Mouse (Mus musculus): ENCODE results near the gene Ints1. TPM values are rescaled to one million over a fixed set of nuclear protein-coding genes. Genes with fewer than 3 reads are reported as not detected.

Ints1 gene
- 23.0 and 23.7 TPM in 2 replicates for polyA plus RNA-seq (2015; fragmentation: Nextera tagmentation; extraction: Ambion mirVana)

DNA sequence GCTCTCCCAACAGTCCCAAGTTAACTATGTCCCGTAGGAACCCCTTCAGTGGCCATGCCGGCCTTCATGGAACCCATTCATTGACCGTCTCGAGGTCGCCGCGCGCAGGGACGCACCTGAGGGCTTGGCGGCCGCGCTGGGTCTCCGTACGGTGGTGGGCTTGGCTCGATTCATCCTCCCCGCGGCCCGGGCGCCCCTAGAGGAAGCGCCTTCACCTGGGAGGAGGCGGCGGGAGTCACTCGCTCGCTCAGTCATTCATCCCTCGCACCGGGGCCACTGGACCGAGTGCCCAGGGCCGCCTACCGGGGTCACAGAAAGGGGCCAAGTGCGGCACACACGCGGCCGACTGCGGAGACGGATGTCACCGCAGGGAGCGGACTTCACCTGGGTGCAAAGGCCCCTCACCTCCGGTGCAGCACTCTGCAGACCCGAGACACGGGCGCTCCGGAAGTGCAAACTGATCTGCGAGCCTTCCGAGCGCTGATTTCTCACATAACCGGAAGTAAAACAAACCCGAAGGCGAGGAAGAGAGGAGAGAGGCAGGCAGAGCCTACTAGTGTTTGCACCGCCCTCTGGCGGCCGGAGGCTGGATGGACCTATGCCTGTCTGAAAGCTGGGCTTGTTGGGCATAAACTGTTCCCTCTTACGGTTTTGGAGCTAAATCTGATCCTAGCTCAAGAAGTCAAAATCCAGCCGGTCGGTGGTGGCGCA lies at the start of gene Ints1:
Gene Ints1 (minus strand): TSS at position 459 of the 711 bp plus-strand sequence.
- Histone ChIP-seq H3K36me3 (peaks cover 36% of the 10 kb centered on the region), H3K27ac (replicated peaks) (no peak within 1 kb of the TSS), H3K9ac (peak within 1 kb of the TSS; percentile 85), H3K4me3 (replicated peaks) (peak within 1 kb of the TSS; percentile 99), H3K4me1 (peaks cover 17% of the 10 kb centered on the region), H3K9me3 (replicated peaks) (no peaks in the 10 kb centered on the region), H3K27me3 (no peaks in the 10 kb centered on the region), H3K4me2 (replicated peaks) (peak within 1 kb of the TSS; percentile 80)
- peak; percentile 86 for ATAC-seq (ENCODE audit: insufficient number of reproducible peaks, low FRiP score, low TSS enrichment, low read depth)
- WGBS: under 1% methylated on average over 55 of the region's 55 CpGs

DNA sequence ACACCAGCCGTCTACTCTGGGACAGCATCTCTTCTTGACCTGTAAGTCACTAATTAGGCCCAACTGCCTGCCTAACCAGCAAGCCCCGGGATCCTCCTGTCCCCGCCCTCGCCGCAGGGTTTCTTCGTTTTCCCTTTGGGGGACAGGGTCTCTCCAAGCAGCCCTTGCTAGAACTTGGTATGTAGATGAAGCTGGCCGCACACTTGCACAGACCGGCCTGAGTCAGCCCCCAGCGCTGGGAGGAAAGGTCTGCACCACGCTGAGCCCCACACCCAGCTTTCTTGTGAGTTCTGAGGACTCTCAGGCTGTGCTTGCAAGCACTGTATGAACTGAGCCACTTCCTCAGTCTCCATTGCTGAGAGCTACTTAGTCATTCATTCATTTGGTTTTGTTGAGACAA lies 49.1 kb upstream of the Ints1 start:
- Histone ChIP-seq H3K9me3 (replicated peaks) (no peaks in the 10 kb centered on the region), H3K4me2 (replicated peaks) (no peak overlapping the region), H3K4me3 (replicated peaks) (no peak overlapping the region), H3K4me1 (peaks cover 12% of the 10 kb centered on the region), H3K9ac (no peak overlapping the region), H3K27me3 (no peaks in the 10 kb centered on the region), H3K36me3 (peaks cover 28% of the 10 kb centered on the region), H3K27ac (replicated peaks) (no peak overlapping the region)
- no peak for ATAC-seq (ENCODE audit: insufficient number of reproducible peaks, low FRiP score, low TSS enrichment, low read depth)
- 88% methylated on average over 10 of the region's 10 CpGs for WGBS

GRCm38 (mm10) chr5:139821466-139822459 lies 46.3 kb upstream of the Ints1 start:
- no peak overlapping the region for H3K4me3 ChIP-seq (replicated peaks)
- no peak overlapping the region for H3K4me2 ChIP-seq (replicated peaks)
- WGBS: 63% methylated on average over 12 of the region's 12 CpGs
- H3K9me3 ChIP-seq (replicated peaks): no peaks in the 10 kb centered on the region
- no peaks in the 10 kb centered on the region for H3K27me3 ChIP-seq
- ATAC-seq (ENCODE audit: insufficient number of reproducible peaks, low FRiP score, low TSS enrichment, low read depth): no peak
- H3K9ac ChIP-seq: no peak overlapping the region
- peaks cover 12% of the 10 kb centered on the region for H3K4me1 ChIP-seq
- H3K36me3 ChIP-seq: peaks cover 28% of the 10 kb centered on the region
- H3K27ac ChIP-seq (replicated peaks): peak overlapping the region; percentile 41; the same call in 1 of the 2 replicates

DNA sequence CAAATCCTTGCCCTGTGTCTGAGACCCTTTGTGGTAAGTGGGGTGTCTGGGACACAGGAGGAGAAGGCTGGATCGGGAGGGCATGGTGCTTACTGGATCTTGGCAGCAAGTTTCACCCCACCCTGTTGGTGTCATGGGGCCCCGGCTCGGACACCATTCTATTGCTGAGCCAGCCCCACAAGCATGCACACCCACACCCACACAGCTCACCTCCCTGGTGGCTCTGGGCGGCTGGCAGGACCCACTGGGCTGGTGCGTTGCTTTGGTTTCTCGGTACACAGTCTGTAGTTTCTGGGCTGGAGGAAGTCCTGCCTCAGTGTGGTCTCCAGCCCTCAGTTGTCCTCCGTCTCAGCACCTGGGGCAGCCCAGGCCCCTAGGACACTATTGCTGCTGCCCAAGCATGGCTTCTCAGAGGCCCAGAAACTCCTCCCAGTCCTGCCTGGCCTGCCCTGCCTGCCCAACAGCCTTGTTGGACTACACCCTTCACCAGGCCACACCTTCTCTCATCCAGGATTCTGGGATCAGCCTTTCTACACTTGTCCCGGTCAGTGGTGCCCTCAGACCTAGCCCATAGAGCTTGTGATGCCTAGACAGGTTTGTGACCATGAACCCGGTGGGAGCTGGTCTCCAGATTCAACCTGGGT lies 44.2 kb upstream of the Ints1 start, which contains the start of gene Tmem184a:
Gene Tmem184a (minus strand): TSS at position 380 of the 644 bp plus-strand sequence.
- Histone ChIP-seq H3K4me1 (no peaks in the 10 kb centered on the region), H3K9me3 (replicated peaks) (no peaks in the 10 kb centered on the region), H3K36me3 (peaks cover 27% of the 10 kb centered on the region), H3K9ac (no peak within 1 kb of the TSS), H3K4me3 (replicated peaks) (no peak within 1 kb of the TSS), H3K4me2 (replicated peaks) (no peak within 1 kb of the TSS), H3K27ac (replicated peaks) (peak within 1 kb of the TSS; percentile 24), H3K27me3 (0 out of 2 replicates have a peak, but pooled peaks cover 2% of the 10 kb centered on the region)
- no peak for ATAC-seq (ENCODE audit: insufficient number of reproducible peaks, low FRiP score, low TSS enrichment, low read depth)
- WGBS: 77% methylated on average over 9 of the region's 9 CpGs

DNA sequence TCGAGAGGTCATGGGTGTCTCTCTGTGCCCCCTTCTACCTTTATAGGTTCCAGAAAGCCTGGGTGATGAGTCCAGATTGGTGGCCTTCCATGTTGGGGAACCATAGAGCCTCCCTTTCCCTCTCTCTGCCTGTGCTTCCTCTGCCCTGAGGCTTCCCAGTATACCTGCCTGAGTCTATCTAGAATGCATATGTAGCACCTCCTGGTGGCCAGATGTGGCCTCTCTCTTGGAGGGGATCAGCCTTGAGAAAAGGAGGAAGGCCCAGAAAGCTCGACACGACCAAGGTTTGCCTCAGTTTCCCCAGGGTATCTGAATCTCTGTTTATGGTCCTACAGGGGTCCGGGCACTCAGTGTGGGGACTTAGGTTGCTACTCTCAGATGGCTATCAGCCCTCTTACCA lies 43.3 kb upstream of the Ints1 start:
- H3K4me3 ChIP-seq (replicated peaks): no peak overlapping the region
- H3K9ac ChIP-seq: no peak overlapping the region
- H3K4me2 ChIP-seq (replicated peaks): no peak overlapping the region
- no peak overlapping the region for H3K27ac ChIP-seq (replicated peaks)
- no peaks in the 10 kb centered on the region for H3K9me3 ChIP-seq (replicated peaks)
- 45% methylated on average over 4 of the region's 4 CpGs for WGBS
- ATAC-seq (ENCODE audit: insufficient number of reproducible peaks, low FRiP score, low TSS enrichment, low read depth): no peak
- H3K27me3 ChIP-seq: peaks cover 8% of the 10 kb centered on the region
- H3K4me1 ChIP-seq: no peaks in the 10 kb centered on the region
- peaks cover 23% of the 10 kb centered on the region for H3K36me3 ChIP-seq

GRCm38 (mm10) chr5:139818056-139818455 lies 42.6 kb upstream of the Ints1 start:
- no peak overlapping the region for H3K4me2 ChIP-seq (replicated peaks)
- no peak overlapping the region for H3K27ac ChIP-seq (replicated peaks)
- ATAC-seq (ENCODE audit: insufficient number of reproducible peaks, low FRiP score, low TSS enrichment, low read depth): no peak
- H3K36me3 ChIP-seq: peaks cover 15% of the 10 kb centered on the region
- H3K9me3 ChIP-seq (replicated peaks): no peaks in the 10 kb centered on the region
- no peak overlapping the region for H3K9ac ChIP-seq
- peaks cover 12% of the 10 kb centered on the region for H3K27me3 ChIP-seq
- WGBS: 85% methylated on average over 3 of the region's 3 CpGs
- no peaks in the 10 kb centered on the region for H3K4me1 ChIP-seq
- no peak overlapping the region for H3K4me3 ChIP-seq (replicated peaks)

- WGBS: 9% methylated on average over 1 of the region's 1 CpGs
Observed at GRCm38 (mm10) chr5:139817292-139817691, 41.8 kb upstream of the Ints1 start.

GRCm38 (mm10) chr5:139816445-139816844 lies 41.0 kb upstream of the Ints1 start:
- H3K9me3 ChIP-seq (replicated peaks): no peaks in the 10 kb centered on the region
- H3K4me2 ChIP-seq (replicated peaks): no peak overlapping the region
- no peak for ATAC-seq (ENCODE audit: insufficient number of reproducible peaks, low FRiP score, low TSS enrichment, low read depth)
- no peaks in the 10 kb centered on the region for H3K4me1 ChIP-seq
- no peak overlapping the region for H3K9ac ChIP-seq
- no peaks in the 10 kb centered on the region for H3K36me3 ChIP-seq
- H3K27me3 ChIP-seq: peaks cover 17% of the 10 kb centered on the region
- H3K4me3 ChIP-seq (replicated peaks): no peak overlapping the region
- no peak overlapping the region for H3K27ac ChIP-seq (replicated peaks)

More at GRCm38 (mm10) chr5:139817292-139817691, 41.8 kb upstream of the Ints1 start:
- Histone ChIP-seq H3K9ac (no peak overlapping the region), H3K4me3 (replicated peaks) (no peak overlapping the region), H3K9me3 (replicated peaks) (no peaks in the 10 kb centered on the region), H3K4me1 (no peaks in the 10 kb centered on the region), H3K27me3 (peaks cover 17% of the 10 kb centered on the region), H3K36me3 (peaks cover 7% of the 10 kb centered on the region), H3K4me2 (replicated peaks) (no peak overlapping the region), H3K27ac (replicated peaks) (no peak overlapping the region)
- no peak for ATAC-seq (ENCODE audit: insufficient number of reproducible peaks, low FRiP score, low TSS enrichment, low read depth)

GRCm38 (mm10) chr5:139815964-139816363 lies 40.5 kb upstream of the Ints1 start:
- Histone ChIP-seq H3K4me2 (replicated peaks) (no peak overlapping the region), H3K4me3 (replicated peaks) (no peak overlapping the region), H3K27ac (replicated peaks) (no peak overlapping the region), H3K36me3 (no peaks in the 10 kb centered on the region), H3K9me3 (replicated peaks) (no peaks in the 10 kb centered on the region), H3K4me1 (no peaks in the 10 kb centered on the region), H3K27me3 (peaks cover 17% of the 10 kb centered on the region), H3K9ac (no peak overlapping the region)
- 78% methylated on average over 6 of the region's 6 CpGs for WGBS
- no peak for ATAC-seq (ENCODE audit: insufficient number of reproducible peaks, low FRiP score, low TSS enrichment, low read depth)

- H3K4me3 ChIP-seq (replicated peaks): peak overlapping the region; percentile 22; the same call in 1 of the 2 replicates
- H3K27me3 ChIP-seq: peaks cover 17% of the 10 kb centered on the region
- H3K36me3 ChIP-seq: no peaks in the 10 kb centered on the region
- H3K4me2 ChIP-seq (replicated peaks): peak overlapping the region; percentile 27
- no peaks in the 10 kb centered on the region for H3K4me1 ChIP-seq
- peak; percentile 55 for ATAC-seq (ENCODE audit: insufficient number of reproducible peaks, low FRiP score, low TSS enrichment, low read depth)
- H3K9me3 ChIP-seq (replicated peaks): no peaks in the 10 kb centered on the region
- H3K9ac ChIP-seq: no peak overlapping the region
- H3K27ac ChIP-seq (replicated peaks): no peak overlapping the region
- 6% methylated on average over 13 of the region's 13 CpGs for whole genome bisulfite sequencing
Observed at GRCm38 (mm10) chr5:139813963-139814381, 38.5 kb upstream of the Ints1 start.

DNA sequence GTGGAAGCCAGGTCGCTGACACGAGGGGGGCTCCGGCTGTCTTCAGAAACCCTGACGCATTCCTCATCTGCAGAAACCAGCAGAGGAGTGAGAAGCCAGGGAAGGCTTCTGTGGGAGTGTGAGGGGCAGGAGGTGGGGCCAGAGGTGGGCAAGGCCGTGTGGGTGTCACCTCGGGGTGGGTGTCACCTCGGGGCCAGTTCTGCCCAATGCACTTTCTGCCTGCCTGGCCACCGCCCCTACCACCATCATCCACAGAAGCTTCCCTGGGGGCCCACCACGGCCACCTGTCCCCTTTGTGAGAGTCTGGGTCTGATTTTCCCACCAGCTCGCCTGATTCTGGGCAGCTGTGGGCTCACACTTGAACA lies 37.6 kb upstream of the Ints1 start:
- H3K36me3 ChIP-seq: no peaks in the 10 kb centered on the region
- no peaks in the 10 kb centered on the region for H3K4me1 ChIP-seq
- no peak overlapping the region for H3K27ac ChIP-seq (replicated peaks)
- whole genome bisulfite sequencing: 34% methylated on average over 10 of the region's 10 CpGs
- no peak overlapping the region for H3K9ac ChIP-seq
- H3K4me2 ChIP-seq (replicated peaks): no peak overlapping the region
- no peaks in the 10 kb centered on the region for H3K9me3 ChIP-seq (replicated peaks)
- H3K27me3 ChIP-seq: peaks cover 17% of the 10 kb centered on the region
- ATAC-seq (ENCODE audit: insufficient number of reproducible peaks, low FRiP score, low TSS enrichment, low read depth): no peak
- no peak overlapping the region for H3K4me3 ChIP-seq (replicated peaks)
